Mouse (Mus musculus) layer of hippocampus, adult 8-10 months (tissue): ENCODE measurements around the gene Slc6a9. TPM values are rescaled to one million over a fixed set of nuclear protein-coding genes. Genes with fewer than 3 reads are reported as not detected.

ENCODE experiments used
- DNase-seq, 2 experiments: peaks; one replicate each; pipeline ENCODE4 v3.0.0; 2022; ENCODE audit warnings: low spot score in 2 of 2
- total RNA-seq, 4 experiments: library from RNA; stranded (reverse); gene quantifications; 2 replicates each; pipeline ENCODE4 v1.2.4; 2022

Gene Slc6a9
- total RNA-seq, 4 experiments from 2014 or later: 41.8 to 48.9 (median 44.4) TPM

- no peak for DNase-seq
Measured at GRCm38 (mm10) chr4:117908834-117909453, 74.6 kb downstream of the Slc6a9 start.

GRCm38 (mm10) chr4:117912131-117912561, 77.8 kb downstream of the Slc6a9 start:
- DNase-seq: no peak

GRCm38 (mm10) chr4:117912685-117913273, 78.5 kb downstream of the Slc6a9 start:
- DNase-seq: no peak

GRCm38 (mm10) chr4:117913421-117913820, 79.1 kb downstream of the Slc6a9 start:
- DNase-seq: no peak

GRCm38 (mm10) chr4:117914031-117914430, 79.7 kb downstream of the Slc6a9 start:
- DNase-seq: no peak

- DNase-seq: peak; percentile 89 to 92
Measured at GRCm38 (mm10) chr4:117914591-117915442, 80.5 kb downstream of the Slc6a9 start, which contains the start of gene Ipo13. TSS of gene Ipo13 (minus strand) at chr4:117914999.

GRCm38 (mm10) chr4:117915489-117916105, 81.3 kb downstream of the Slc6a9 start:
- DNase-seq: no peak

GRCm38 (mm10) chr4:117916386-117916785, 82.1 kb downstream of the Slc6a9 start:
- no peak for DNase-seq

- DNase-seq: no peak
Measured at GRCm38 (mm10) chr4:117917402-117917801, 83.1 kb downstream of the Slc6a9 start.

- no peak for DNase-seq
Measured at GRCm38 (mm10) chr4:117917847-117918246, 83.5 kb downstream of the Slc6a9 start.

- DNase-seq: no peak
Measured at GRCm38 (mm10) chr4:117918261-117918660, 84.0 kb downstream of the Slc6a9 start.

- DNase-seq: no peak
Measured at GRCm38 (mm10) chr4:117918762-117919161, 84.5 kb downstream of the Slc6a9 start.

GRCm38 (mm10) chr4:117921358-117921757, 87.1 kb downstream of the Slc6a9 start:
- no peak for DNase-seq

- no peak for DNase-seq
Measured at GRCm38 (mm10) chr4:117923450-117923849, 89.1 kb downstream of the Slc6a9 start.

Other genes starting within 250 kb of the Slc6a9 start
- gene Dmap1, start 152.2 kb upstream of the Slc6a9 start, total RNA-seq: 10 to 100 TPM; 38.0 to 39.9 (median 39.4) TPM
- gene Gm12845, start 110.1 kb upstream of the Slc6a9 start, total RNA-seq: not detected
- not detected for gene Klf17, start 68.9 kb upstream of the Slc6a9 start, total RNA-seq
- gene Ccdc24, start 38.1 kb downstream of the Slc6a9 start, total RNA-seq: 1 to 10 TPM in 1 of 4 experiments, under 1 TPM in 3; 0.72 to 1.1 (median 0.83) TPM
- gene B4galt2, start 49.0 kb downstream of the Slc6a9 start, total RNA-seq: 10 to 100 TPM; 59.6 to 64.5 (median 63.4) TPM
- 100 to 1,000 TPM; 406 to 438 (median 423) TPM for gene Atp6v0b, start 52.8 kb downstream of the Slc6a9 start, total RNA-seq
- 10 to 100 TPM in 3 of 4 experiments, 1 to 10 TPM in 1; 9.0 to 11.5 (median 11.0) TPM for gene Dph2, start 57.5 kb downstream of the Slc6a9 start, total RNA-seq
- gene Ipo13, start 80.5 kb downstream of the Slc6a9 start, total RNA-seq: 100 to 1,000 TPM; 127 to 140 (median 130) TPM
- gene Artn, start 95.3 kb downstream of the Slc6a9 start, total RNA-seq: 1 to 10 TPM; 1.5 to 2.2 (median 1.9) TPM